Comparison of ENCODE assay signal across 18 mouse cellular contexts in the genomic region with DNA sequence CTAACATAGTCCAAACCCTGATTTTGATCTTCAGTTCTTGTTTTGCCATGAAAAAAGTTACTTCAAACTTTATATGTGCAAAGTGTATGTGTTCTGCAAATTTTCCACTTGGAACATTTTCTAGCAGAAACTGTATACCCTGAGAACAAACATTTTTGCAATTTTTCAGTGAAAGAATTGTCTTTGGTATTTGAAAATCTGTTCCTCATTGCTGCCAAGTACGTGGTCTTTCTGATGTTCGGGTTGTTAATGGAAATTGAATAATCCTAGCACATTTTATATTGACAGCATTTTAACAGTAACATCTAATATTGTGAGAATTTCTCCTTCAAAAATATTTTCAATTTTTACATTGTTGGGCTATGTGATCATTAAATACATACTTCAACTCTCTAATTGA.
A peak's percentile ranks its signal among the peaks of the same experiment; 100 is the strongest.
DNase-seq lines count a peak whose midpoint lies in the region; TF ChIP-seq lines count a peak whose summit lies in the region.
"Had no signal": no experiment of that assay in that cellular context is flagged by ENCODE, and none has a peak within 500 bp of the region (broad histone marks: within the 10 kb centered on the region; RNA-seq: fewer than 3 reads in every experiment).

No protein-coding gene starts in this region.

- H3K4me3 ChIP-seq in layer of hippocampus, adult 2 months, result no peak overlapping the region
- H3K4me3 ChIP-seq: embryonic facial prominence, embryonic 13.5 days; forebrain, embryonic 13.5 days; forebrain, embryonic 15.5 days had no signal

- no peak for TF ChIP-seq CTCF in layer of hippocampus, adult 2 months (conservative IDR thresholded peaks at IDR 0.05)

- H3K27ac ChIP-seq in layer of hippocampus, adult 2 months, result peak overlapping the region; percentile 86
- H3K27ac ChIP-seq: embryonic facial prominence, embryonic 13.5 days; forebrain, embryonic 13.5 days; forebrain, embryonic 15.5 days had no signal

- DNase-seq in layer of hippocampus, adult 2 months (ENCODE audit: low spot score in 2 of 2), result peak in 1 of 2 experiments; percentile 47
- DNase-seq in layer of hippocampus, adult 8-10 months (ENCODE audit: low spot score in 2 of 2), result no peak
- peak; percentile 7 for DNase-seq in layer of hippocampus, adult 9-11 months
- no peak for DNase-seq in layer of hippocampus, adult 11-12 months (ENCODE audit: low spot score)
- DNase-seq in telencephalon, adult 2 months (ENCODE audit: low read depth, low spot score), result peak; percentile 12
- DNase-seq in thymus, postnatal 36 days, result no peak
- DNase-seq: adrenal gland, adult 2 months; adrenal gland, postnatal 10 days; adrenal gland, postnatal 25 days; cerebellum, adult 11-12 months; cerebellum, adult 2 months; cerebellum, adult 9-10 months; cerebellum, postnatal 10 days; cerebellum, postnatal 25 days; forebrain, postnatal 0 days had no signal

Comparison
In these comparisons a context has a peak if more than half of its experiments do, and no peak if none do; other contexts are left out.
1. DNase-seq: peak in layer of hippocampus, adult 9-11 months (single experiment) and telencephalon, adult 2 months (single experiment); none in layer of hippocampus, adult 8-10 months (0 of 2), layer of hippocampus, adult 11-12 months (single experiment) and thymus, postnatal 36 days (0 of 2).